Mouse (Mus musculus): Measurements from ENCODE around the gene Mrps23.
"Not testable (repeated sequence)": the region's sequence is repeated elsewhere in the genome, so short reads cannot be mapped to it uniquely, and the experiment has no call there.

DNA sequence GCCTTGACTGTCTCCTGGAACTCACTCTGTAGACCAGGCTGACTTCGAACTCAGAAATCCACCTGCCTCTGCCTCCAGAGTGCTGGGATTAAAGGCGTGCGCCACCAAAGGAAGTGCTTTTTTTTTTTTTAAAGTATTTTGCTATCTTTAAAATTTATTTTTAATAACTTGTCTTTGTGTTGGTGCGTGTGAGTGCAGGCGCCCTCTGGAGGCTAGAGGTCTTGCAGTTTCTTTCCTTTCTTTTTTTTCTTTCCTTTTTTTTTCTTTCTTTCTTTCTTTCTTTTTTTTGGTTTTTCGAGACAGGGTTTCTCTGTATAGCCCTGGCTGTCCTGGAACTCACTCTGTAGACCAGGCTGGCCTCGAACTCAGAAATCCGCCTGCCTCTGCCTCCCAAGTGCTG lies 2.4 kb downstream of the Mrps23 start:
- TF ChIP-seq CTCF (IDR thresholded peaks at IDR 0.05; ENCODE audit: borderline replicate concordance, extremely low read depth, insufficient read depth, insufficient read length): peak; percentile 35; the same call in 1 of the 2 replicates
- not testable (repeated sequence) for TF ChIP-seq POLR2A (IDR thresholded peaks at IDR 0.05; ENCODE audit: borderline replicate concordance, extremely low read depth, insufficient read depth, insufficient read length, poor library complexity, severe bottlenecking)

All from brain, embryonic 14.5 days (tissue).